Comparison of ENCODE assay signal across 10 mouse cellular contexts in genomic region chr4:59372546-59373157, GRCm38 (mm10).
A peak's percentile ranks its signal among the peaks of the same experiment; 100 is the strongest.
DNase-seq lines count a peak whose midpoint lies in the region; ATAC-seq and TF ChIP-seq lines count a peak whose summit lies in the region.
"Had no signal": no experiment of that assay in that cellular context is flagged by ENCODE, and none has a peak within 500 bp of the region (broad histone marks: within the 10 kb centered on the region; RNA-seq: fewer than 3 reads in every experiment).

No protein-coding gene starts in this region.

- intact Hi-C loops in left cerebral cortex, adult 2 months (cut with DNase I), result no loop called here

- H3K9ac ChIP-seq in heart, embryonic 12.5 days, result no peak overlapping the region
- H3K9ac ChIP-seq: forebrain, embryonic 13.5 days; hindbrain, embryonic 15.5 days had no signal

- 50% methylated on average over 5 of the region's 5 CpGs for WGBS in heart, embryonic 12.5 days
- WGBS in limb, embryonic 10.5 days, result 78% methylated on average over 5 of the region's 5 CpGs

- peaks cover 8% of the 10 kb centered on the region; the same call in 1 of the 2 replicates for H3K36me3 ChIP-seq in heart, embryonic 12.5 days
- H3K36me3 ChIP-seq in G1E (replicated peaks), result peaks cover 69% of the 10 kb centered on the region
- H3K36me3 ChIP-seq in limb, embryonic 10.5 days, result no peaks in the 10 kb centered on the region
- H3K36me3 ChIP-seq: hindbrain, embryonic 15.5 days had no signal

- H3K4me2 ChIP-seq in heart, embryonic 12.5 days, result no peak overlapping the region
- H3K4me2 ChIP-seq: forebrain, embryonic 13.5 days; hindbrain, embryonic 15.5 days had no signal

- ATAC-seq in heart, embryonic 12.5 days (ENCODE audit: insufficient number of reproducible peaks, low FRiP score), result no peak
- no peak for ATAC-seq in G1E (ENCODE audit: extremely low read depth, insufficient number of reproducible peaks, low FRiP score, poor library complexity, severe bottlenecking)
- peak; percentile 33; the same call in 1 of the 2 replicates for ATAC-seq in erythroblast, adult 5-6 weeks (replicated peaks; ENCODE audit: low FRiP score, poor library complexity, severe bottlenecking)
- ATAC-seq: forebrain, embryonic 13.5 days had no signal

- H3K9me3 ChIP-seq in heart, embryonic 12.5 days (replicated peaks), result no peaks in the 10 kb centered on the region
- H3K9me3 ChIP-seq in G1E (replicated peaks), result no peaks in the 10 kb centered on the region
- H3K9me3 ChIP-seq in limb, embryonic 10.5 days (replicated peaks), result no peaks in the 10 kb centered on the region
- H3K9me3 ChIP-seq: forebrain, embryonic 13.5 days; hindbrain, embryonic 15.5 days had no signal

- no peak overlapping the region for H3K4me3 ChIP-seq in heart, embryonic 12.5 days
- no peak overlapping the region for H3K4me3 ChIP-seq in left cerebral cortex, adult 2 months
- no peak overlapping the region for H3K4me3 ChIP-seq in G1E (ENCODE audit: low read depth, low read length)
- H3K4me3 ChIP-seq in limb, embryonic 10.5 days, result no peak overlapping the region
- H3K4me3 ChIP-seq: forebrain, embryonic 13.5 days; hindbrain, embryonic 15.5 days had no signal

- H3K27me3 ChIP-seq in heart, embryonic 12.5 days (replicated peaks), result no peaks in the 10 kb centered on the region
- no peaks in the 10 kb centered on the region for H3K27me3 ChIP-seq in G1E (ENCODE audit: insufficient read depth, low read length)
- no peaks in the 10 kb centered on the region for H3K27me3 ChIP-seq in limb, embryonic 10.5 days (ENCODE audit: low read depth, poor library complexity, severe bottlenecking)
- H3K27me3 ChIP-seq: forebrain, embryonic 13.5 days; hindbrain, embryonic 15.5 days had no signal

- peaks cover 24% of the 10 kb centered on the region for H3K4me1 ChIP-seq in heart, embryonic 12.5 days (replicated peaks)
- peaks cover 3% of the 10 kb centered on the region; the same call in 1 of the 2 replicates for H3K4me1 ChIP-seq in G1E (ENCODE audit: insufficient read depth, low read depth, low read length)
- 0 out of 2 replicates have a peak, but pooled peaks cover 5% of the 10 kb centered on the region for H3K4me1 ChIP-seq in limb, embryonic 10.5 days
- H3K4me1 ChIP-seq: hindbrain, embryonic 15.5 days had no signal

- H3K27ac ChIP-seq in heart, embryonic 12.5 days (ENCODE audit: poor library complexity, severe bottlenecking), result no peak overlapping the region
- H3K27ac ChIP-seq in left cerebral cortex, adult 2 months, result peak overlapping the region; percentile 33
- H3K27ac ChIP-seq in limb, embryonic 10.5 days, result no peak overlapping the region
- H3K27ac ChIP-seq: forebrain, embryonic 13.5 days; hindbrain, embryonic 15.5 days had no signal

- TF ChIP-seq CTCF in left cerebral cortex, adult 2 months (IDR thresholded peaks at IDR 0.05), result no peak
- TF ChIP-seq CTCF in G1E (IDR thresholded peaks at IDR 0.05; ENCODE audit: low read depth, low read length), result no peak

- DNase-seq in heart, adult 11 months, result peak; percentile 76
- no peak for DNase-seq in left cerebral cortex, adult 2 months (ENCODE audit: extremely low spot score in 1 of 2, low spot score in 2 of 2)
- no peak for DNase-seq in left cerebral cortex, adult 9 months (ENCODE audit: low spot score in 2 of 2)
- peak; percentile 8 for DNase-seq in G1E (ENCODE audit: low spot score)
- DNase-seq in limb, embryonic 10.5 days (ENCODE audit: low spot score), result no peak
- DNase-seq: heart, adult 18-20 months had no signal

Comparison
In these comparisons a context has a peak if more than half of its experiments do, and no peak if none do; other contexts are left out.
1. DNase-seq: peak in heart, adult 11 months (single experiment) and G1E (single experiment); none in left cerebral cortex, adult 2 months (0 of 2), left cerebral cortex, adult 9 months (0 of 2) and limb, embryonic 10.5 days (single experiment).